Mouse (Mus musculus): ENCODE measurements around the gene Lrpap1.

The Lrpap1 gene

GRCm38 (mm10) chr5:35120024-35120423 lies 14.5 kb upstream of the Lrpap1 start:
- no peak for DNase-seq (ENCODE audit: low spot score in 2 of 2)

- DNase-seq (ENCODE audit: low spot score in 2 of 2), result no peak
Measured at GRCm38 (mm10) chr5:35118418-35118817, 12.9 kb upstream of the Lrpap1 start.

- DNase-seq (ENCODE audit: low spot score in 2 of 2), result no peak
Measured at GRCm38 (mm10) chr5:35117633-35118032, 12.1 kb upstream of the Lrpap1 start.

GRCm38 (mm10) chr5:35116002-35116401 lies 10.4 kb upstream of the Lrpap1 start:
- no peak for DNase-seq (ENCODE audit: low spot score in 2 of 2)

GRCm38 (mm10) chr5:35112444-35112843 lies 6.9 kb upstream of the Lrpap1 start:
- DNase-seq (ENCODE audit: low spot score in 2 of 2), result no peak

GRCm38 (mm10) chr5:35105922-35106298 lies 344 bp upstream of the Lrpap1 start:
- peak in 1 of 2 experiments; percentile 47 for DNase-seq (ENCODE audit: low spot score in 2 of 2)

- DNase-seq (ENCODE audit: low spot score in 2 of 2), result no peak
Measured at GRCm38 (mm10) chr5:35104183-35104959, 1.2 kb downstream of the Lrpap1 start.

- no peak for DNase-seq (ENCODE audit: low spot score in 2 of 2)
Measured at GRCm38 (mm10) chr5:35103528-35103927, 2.0 kb downstream of the Lrpap1 start.

- no peak for DNase-seq (ENCODE audit: low spot score in 2 of 2)
Measured at GRCm38 (mm10) chr5:35103086-35103485, 2.5 kb downstream of the Lrpap1 start.

- DNase-seq (ENCODE audit: low spot score in 2 of 2), result no peak
Measured at GRCm38 (mm10) chr5:35091636-35092035, 13.9 kb downstream of the Lrpap1 start.

GRCm38 (mm10) chr5:35089614-35089963 lies 16.0 kb downstream of the Lrpap1 start:
- DNase-seq (ENCODE audit: low spot score in 2 of 2), result no peak

GRCm38 (mm10) chr5:35088785-35089613 lies 16.6 kb downstream of the Lrpap1 start:
- peak in 1 of 2 experiments; percentile 36 for DNase-seq (ENCODE audit: low spot score in 2 of 2)

- DNase-seq (ENCODE audit: low spot score in 2 of 2), result no peak
Measured at GRCm38 (mm10) chr5:35084913-35085312, 20.7 kb downstream of the Lrpap1 start.

GRCm38 (mm10) chr5:35079101-35079500 lies 26.5 kb downstream of the Lrpap1 start:
- DNase-seq (ENCODE audit: low spot score in 2 of 2), result no peak

- no peak for DNase-seq (ENCODE audit: low spot score in 2 of 2)
Measured at GRCm38 (mm10) chr5:35076369-35076768, 29.2 kb downstream of the Lrpap1 start.

GRCm38 (mm10) chr5:35073992-35074391 lies 31.6 kb downstream of the Lrpap1 start:
- DNase-seq (ENCODE audit: low spot score in 2 of 2), result peak; percentile 41 to 62

- no peak for DNase-seq (ENCODE audit: low spot score in 2 of 2)
Measured at GRCm38 (mm10) chr5:35073235-35073634, 32.3 kb downstream of the Lrpap1 start.

- no peak for DNase-seq (ENCODE audit: low spot score in 2 of 2)
Measured at GRCm38 (mm10) chr5:35071855-35072254, 33.7 kb downstream of the Lrpap1 start.

- DNase-seq (ENCODE audit: low spot score in 2 of 2), result no peak
Measured at GRCm38 (mm10) chr5:35070953-35071352, 34.6 kb downstream of the Lrpap1 start.

- no peak for DNase-seq (ENCODE audit: low spot score in 2 of 2)
Measured at GRCm38 (mm10) chr5:35070314-35070713, 35.3 kb downstream of the Lrpap1 start.

- no peak for DNase-seq (ENCODE audit: low spot score in 2 of 2)
Measured at GRCm38 (mm10) chr5:35069841-35070240, 35.7 kb downstream of the Lrpap1 start.

- peak; percentile 46 to 48 for DNase-seq (ENCODE audit: low spot score in 2 of 2)
Measured at GRCm38 (mm10) chr5:35060098-35060497, 45.5 kb downstream of the Lrpap1 start.

- DNase-seq (ENCODE audit: low spot score in 2 of 2), result no peak
Measured at GRCm38 (mm10) chr5:35058216-35058615, 47.4 kb downstream of the Lrpap1 start.

Data from heart, adult 9 months (tissue).